Mouse (Mus musculus) retina, postnatal 7 days (tissue): ENCODE measurements around the gene Gtf2ird2.

Experiments used
- DNase-seq: peaks from one replicate; pipeline ENCODE4 v3.0.0-alpha.2; 2012; ENCODE audit warnings: low read depth, low spot score

Gtf2ird2 gene

DNA sequence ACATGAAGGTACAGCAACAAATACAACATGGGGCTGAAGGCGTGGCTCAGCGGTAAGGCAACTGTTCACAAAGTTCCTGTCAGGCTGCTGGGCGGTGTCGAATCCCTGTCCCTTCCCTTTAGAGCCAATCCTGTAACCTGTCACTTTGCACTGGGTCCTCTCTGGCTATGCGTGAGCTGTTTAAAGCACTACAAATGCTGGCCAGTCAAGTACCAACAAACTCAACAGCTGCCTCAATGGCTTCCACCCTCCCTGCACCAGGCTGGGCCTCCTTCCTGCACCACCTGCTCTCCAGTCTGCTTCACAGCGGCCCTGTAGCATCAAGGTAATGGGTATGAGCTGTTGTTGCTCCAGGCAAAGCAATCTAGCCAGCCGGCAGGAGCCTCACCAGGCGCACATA, 84.9 kb downstream of the Gtf2ird2 start:
- no peak for DNase-seq

DNA sequence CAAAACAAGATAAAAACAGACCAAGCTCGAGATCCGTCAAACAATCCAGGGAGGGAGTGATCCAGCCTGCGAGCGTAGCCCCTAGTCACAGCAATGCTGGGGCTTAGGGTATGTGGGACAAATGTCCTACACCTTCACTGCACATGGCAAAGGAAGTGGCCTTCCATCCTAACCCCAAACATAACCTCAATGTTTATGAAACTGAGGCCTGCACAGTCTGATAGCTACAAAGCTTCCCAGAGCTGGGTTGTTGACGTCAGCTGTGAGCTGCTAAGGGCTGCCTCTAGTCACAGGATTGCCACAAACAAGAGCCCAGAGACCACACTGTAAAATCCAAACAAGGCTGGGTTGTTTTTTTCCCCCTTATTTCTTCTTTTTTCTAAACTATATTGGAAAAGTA, 85.9 kb downstream of the Gtf2ird2 start:
- DNase-seq, result no peak

DNA sequence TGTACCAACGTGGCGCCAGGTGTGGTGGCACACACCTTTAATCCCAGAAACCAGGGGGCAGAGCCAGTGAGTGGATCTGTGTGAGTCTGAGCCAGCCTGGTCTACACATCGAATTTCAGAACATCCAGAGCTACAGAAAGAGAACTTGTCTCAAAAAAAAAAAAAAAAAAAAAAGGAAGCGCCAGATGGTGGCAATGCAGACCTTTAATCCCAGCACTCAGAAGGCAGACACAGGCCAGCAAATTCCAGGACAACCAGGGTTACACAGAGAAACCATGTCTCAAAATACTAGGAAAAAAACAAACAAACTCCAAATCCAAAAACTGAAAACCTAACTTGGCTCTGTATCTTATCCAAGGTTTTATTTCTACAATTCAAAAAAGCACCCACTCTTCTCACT, 86.7 kb downstream of the Gtf2ird2 start:
- DNase-seq, result no peak

DNA sequence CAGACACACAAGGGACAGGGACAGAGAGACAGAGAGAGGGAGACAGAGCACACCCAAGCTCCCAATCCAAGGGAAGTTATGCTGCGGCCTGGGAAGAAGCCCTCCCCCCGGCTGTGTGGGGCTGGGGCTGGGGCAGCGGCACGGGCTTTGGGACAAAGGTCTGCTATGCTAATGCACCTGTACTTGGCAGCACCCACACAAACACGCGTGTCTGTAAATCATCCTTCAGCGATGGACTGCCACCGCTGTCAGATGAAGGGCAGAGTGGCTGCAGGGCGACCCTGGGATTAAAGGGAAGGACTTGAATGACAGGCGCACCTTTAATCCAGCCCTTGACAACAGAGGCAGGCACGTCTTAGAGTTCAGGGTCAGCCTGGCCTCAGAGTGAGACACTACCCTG, 87.6 kb downstream of the Gtf2ird2 start:
- DNase-seq, result no peak

DNA sequence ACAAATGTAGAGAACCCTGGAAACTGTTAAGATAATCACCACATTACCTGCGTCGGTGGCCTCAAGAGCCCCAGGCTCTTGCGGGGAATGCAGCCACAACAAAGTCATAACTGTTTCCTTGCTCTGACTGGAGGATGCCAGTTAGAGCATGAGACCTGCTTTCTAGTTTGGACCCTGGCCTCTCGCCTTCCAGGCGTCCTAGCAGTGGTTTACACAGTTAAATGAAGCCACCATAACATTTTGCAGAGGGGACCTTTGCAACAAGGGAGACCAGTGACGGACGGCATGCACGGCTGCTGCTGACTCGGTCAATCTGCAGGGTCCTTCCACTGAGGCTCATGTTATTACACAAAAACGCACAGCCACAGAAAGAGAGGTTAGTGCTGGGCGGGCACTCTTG, 88.9 kb downstream of the Gtf2ird2 start:
- no peak for DNase-seq

DNA sequence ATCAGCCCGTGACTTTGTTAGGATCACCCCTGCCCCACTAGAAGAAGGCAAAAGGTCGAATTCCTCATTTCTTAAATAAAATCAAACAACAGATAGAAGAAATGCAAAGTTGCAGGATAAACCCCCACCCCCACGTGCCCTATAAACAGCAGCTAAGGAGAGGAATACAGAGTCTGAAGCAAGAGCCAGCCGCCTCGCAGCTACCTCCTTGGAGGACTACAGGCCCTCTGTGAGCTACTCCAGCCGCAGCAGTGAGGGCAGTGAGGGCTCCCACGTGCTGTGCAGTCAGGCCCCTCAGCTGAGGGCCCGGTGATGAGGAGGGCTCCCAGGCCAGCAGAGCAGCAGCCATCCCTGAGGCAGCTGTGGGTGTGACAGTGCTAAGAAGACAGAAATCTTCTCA, 89.9 kb downstream of the Gtf2ird2 start:
- no peak for DNase-seq
